Mouse (Mus musculus): ENCODE data around the gene Inpp5d.

GRCm38 (mm10) chr1:87734153-87734552 lies 114.0 kb downstream of the Inpp5d start:
- TF ChIP-seq CTCF (IDR thresholded peaks at IDR 0.05; ENCODE audit: low read depth, low read length) = no peak
- no peak for TF ChIP-seq POLR2A (IDR thresholded peaks at IDR 0.05; ENCODE audit: borderline replicate concordance, low read depth, low read length)
